Mouse (Mus musculus) intestine, embryonic 14.5 days (tissue): ENCODE results near the gene Tbc1d32. TPM values are rescaled to one million over a fixed set of nuclear protein-coding genes. Genes with fewer than 3 reads are reported as not detected.

ENCODE experiments used
- ATAC-seq: fragments of 200-750 bp; cut with Nextera tagmentation; replicated peaks from 2 replicates; pipeline ENCODE4 v1.8.0; 2017; ENCODE audit warnings: low read depth, moderate number of reproducible peaks, moderate TSS enrichment, moderate library complexity; ENCODE audit not compliant: low FRiP score, low TSS enrichment
- DNase-seq: peaks from one replicate; pipeline ENCODE4 v3.0.0-alpha.2; 2018; ENCODE audit warnings: low spot score
- H3K27ac ChIP-seq: fragments of 300-500 bp; sonication (generic); 2 replicates; pipeline ENCODE4 v1.5.1; 2014; ENCODE audit warnings: low read depth, mild to moderate bottlenecking, control low read depth
- H3K27me3 ChIP-seq: fragments of 300-500 bp; sonication (generic); replicated peaks from 2 replicates; pipeline ENCODE4 v1.6.1; 2014; ENCODE audit warnings: low read length, control low read depth; ENCODE audit not compliant: control insufficient read depth, insufficient read depth
- H3K36me3 ChIP-seq: fragments of 300-500 bp; sonication (generic); 2 replicates; pipeline ENCODE4 v1.6.1; 2014; ENCODE audit warnings: low read length, control low read depth; ENCODE audit not compliant: control insufficient read depth, insufficient read depth
- H3K4me1 ChIP-seq: fragments of 300-500 bp; sonication (generic); replicated peaks from 2 replicates; pipeline ENCODE4 v1.6.1; 2014; ENCODE audit warnings: low read length, control low read depth, mixed read lengths; ENCODE audit not compliant: control insufficient read depth, insufficient read depth
- H3K4me2 ChIP-seq: fragments of 300-500 bp; sonication (generic); 2 replicates; pipeline ENCODE4 v1.6.1; 2014; ENCODE audit warnings: low read length
- H3K4me3 ChIP-seq: fragments of 300-500 bp; sonication (generic); 2 replicates; pipeline ENCODE4 v1.5.1; 2014; ENCODE audit warnings: low read depth, low read length, control low read depth, mixed read lengths
- H3K9ac ChIP-seq: fragments of 300-500 bp; sonication (generic); 2 replicates; pipeline ENCODE4 v1.6.1; 2014; ENCODE audit warnings: mild to moderate bottlenecking, low read length
- H3K9me3 ChIP-seq: fragments of 300-500 bp; sonication (generic); 2 replicates; pipeline ENCODE4 v1.6.1; 2016; ENCODE audit warnings: low read length, control low read depth; ENCODE audit not compliant: control insufficient read depth
- WGBS: fragments of 180-500 bp; shearing (Covaris S2); extraction: QIAGEN DNeasy Blood & Tissue Kit; methylation state at CpG from one replicate; pipeline ENCODE4 v1.1.7; 2014; 5-methylcytosine and 5-hydroxymethylcytosine counted together
- polyA plus RNA-seq: library from polyadenylated mRNA; unstranded; fragments of >200 nt; fragmentation: Nextera tagmentation; extraction: Ambion mirVana; gene quantifications from 2 replicates; pipeline ENCODE4 v1.2.1, GENCODE M21; 2014

Gene Tbc1d32
- polyA plus RNA-seq, 1 experiment from 2014 or later, result 3.8 TPM

DNA sequence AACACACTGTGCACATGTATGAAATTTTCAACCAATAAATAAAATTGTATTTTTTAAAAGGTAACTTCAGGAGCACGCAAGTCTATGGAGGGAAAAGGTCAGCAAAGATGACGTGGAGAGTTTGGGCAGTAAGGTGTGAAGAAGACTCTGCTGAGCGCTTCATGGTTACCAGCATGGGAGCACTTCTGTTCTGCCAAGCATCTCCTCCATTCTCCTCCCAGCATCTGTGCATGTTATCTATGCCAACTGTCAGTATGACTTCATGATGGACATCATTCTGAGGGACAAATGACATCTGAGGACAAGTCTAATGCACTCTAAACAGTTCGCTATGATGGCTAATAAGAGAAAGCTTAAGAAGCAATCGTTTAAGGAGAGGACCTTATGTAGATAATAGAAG lies 91.3 kb downstream of the Tbc1d32 start:
- no peak overlapping the region for H3K4me3 ChIP-seq

DNA sequence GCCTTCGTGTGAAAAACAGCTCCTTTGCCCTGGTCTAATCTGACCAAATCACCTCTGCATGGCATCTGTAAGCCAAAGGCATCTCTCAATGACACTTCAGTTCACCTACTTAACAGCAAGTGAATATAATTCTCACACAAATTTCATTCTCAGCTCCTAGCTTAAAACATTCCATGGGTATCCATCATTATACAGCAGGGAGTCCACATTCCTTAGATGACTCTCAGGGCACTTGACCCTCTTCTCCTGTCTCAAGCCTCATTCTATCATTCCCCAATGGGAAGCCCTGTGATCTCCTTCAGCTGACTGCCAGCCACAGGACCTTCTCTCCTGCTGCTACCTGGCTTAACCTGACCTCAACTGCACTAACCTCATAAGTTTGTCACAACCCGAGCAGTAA lies 98.8 kb downstream of the Tbc1d32 start:
- no peak overlapping the region for H3K4me2 ChIP-seq
- ATAC-seq, result no peak
- no peak overlapping the region for H3K9ac ChIP-seq
- H3K27ac ChIP-seq, result no peak overlapping the region
- H3K27me3 ChIP-seq, result no peaks in the 10 kb centered on the region
- 86% methylated on average over 2 of the region's 2 CpGs for WGBS
- no peaks in the 10 kb centered on the region for H3K36me3 ChIP-seq
- DNase-seq, result no peak
- H3K4me1 ChIP-seq, result no peaks in the 10 kb centered on the region
- H3K9me3 ChIP-seq, result no peaks in the 10 kb centered on the region
- H3K4me3 ChIP-seq, result no peak overlapping the region

More for the DNA sequence above, 91.3 kb downstream of the Tbc1d32 start:
- no peaks in the 10 kb centered on the region for H3K9me3 ChIP-seq
- no peaks in the 10 kb centered on the region for H3K27me3 ChIP-seq
- H3K9ac ChIP-seq, result no peak overlapping the region
- H3K4me2 ChIP-seq, result no peak overlapping the region
- H3K27ac ChIP-seq, result no peak overlapping the region
- H3K4me1 ChIP-seq, result no peaks in the 10 kb centered on the region
- ATAC-seq (no peak), DNase-seq (no peak)
- no peaks in the 10 kb centered on the region for H3K36me3 ChIP-seq
- 93% methylated on average over 5 of the region's 5 CpGs for WGBS

GRCm38 (mm10) chr10:56126972-56127371 lies 101.5 kb downstream of the Tbc1d32 start:
- H3K4me2 ChIP-seq, result no peak overlapping the region
- no peak overlapping the region for H3K27ac ChIP-seq
- H3K9me3 ChIP-seq, result no peaks in the 10 kb centered on the region
- 96% methylated on average over 1 of the region's 1 CpGs for WGBS
- ATAC-seq (no peak), DNase-seq (no peak)
- no peaks in the 10 kb centered on the region for H3K36me3 ChIP-seq
- no peaks in the 10 kb centered on the region for H3K27me3 ChIP-seq
- no peak overlapping the region for H3K4me3 ChIP-seq
- H3K9ac ChIP-seq, result no peak overlapping the region
- H3K4me1 ChIP-seq, result no peaks in the 10 kb centered on the region

DNA sequence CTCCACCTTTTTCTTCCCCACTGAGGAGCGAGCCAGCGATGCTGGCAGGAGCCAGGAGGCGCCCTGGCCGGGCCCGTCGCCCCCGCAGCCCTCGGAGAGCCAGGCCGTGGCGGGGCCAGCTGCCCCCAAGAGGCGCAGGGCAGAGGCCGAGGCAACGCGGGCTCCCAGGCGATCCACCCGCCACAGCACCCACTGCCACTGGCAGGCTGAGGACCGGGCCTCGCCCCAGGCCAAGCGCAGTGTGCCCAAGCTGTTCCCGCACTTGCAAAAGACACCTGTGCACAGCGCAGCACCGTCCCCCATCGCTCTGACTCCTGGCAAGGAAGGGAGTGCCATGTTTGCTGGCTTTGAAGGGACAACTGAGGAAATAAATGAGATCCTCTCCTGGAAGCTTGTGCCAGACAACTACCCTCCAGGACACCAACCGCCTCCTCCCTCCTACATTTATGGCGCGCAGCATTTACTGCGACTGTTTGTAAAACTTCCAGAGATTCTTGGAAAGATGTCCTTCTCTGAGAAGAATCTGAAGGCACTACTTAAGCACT lies 112.8 kb downstream of the Tbc1d32 start:
- H3K36me3 ChIP-seq, result no peaks in the 10 kb centered on the region
- peak overlapping the region; percentile 89 for H3K4me2 ChIP-seq
- no peak for DNase-seq
- peak overlapping the region; percentile 62; the same call in 1 of the 2 replicates for H3K27ac ChIP-seq
- ATAC-seq, result peak; percentile 74
- H3K27me3 ChIP-seq, result no peaks in the 10 kb centered on the region
- peak overlapping the region; percentile 65 for H3K9ac ChIP-seq
- peak overlapping the region; percentile 53 for H3K4me3 ChIP-seq
- H3K9me3 ChIP-seq, result no peaks in the 10 kb centered on the region
- WGBS, result 17% methylated on average over 25 of the region's 27 CpGs
- 0 out of 2 replicates have a peak, but pooled peaks cover 5% of the 10 kb centered on the region for H3K4me1 ChIP-seq

DNA sequence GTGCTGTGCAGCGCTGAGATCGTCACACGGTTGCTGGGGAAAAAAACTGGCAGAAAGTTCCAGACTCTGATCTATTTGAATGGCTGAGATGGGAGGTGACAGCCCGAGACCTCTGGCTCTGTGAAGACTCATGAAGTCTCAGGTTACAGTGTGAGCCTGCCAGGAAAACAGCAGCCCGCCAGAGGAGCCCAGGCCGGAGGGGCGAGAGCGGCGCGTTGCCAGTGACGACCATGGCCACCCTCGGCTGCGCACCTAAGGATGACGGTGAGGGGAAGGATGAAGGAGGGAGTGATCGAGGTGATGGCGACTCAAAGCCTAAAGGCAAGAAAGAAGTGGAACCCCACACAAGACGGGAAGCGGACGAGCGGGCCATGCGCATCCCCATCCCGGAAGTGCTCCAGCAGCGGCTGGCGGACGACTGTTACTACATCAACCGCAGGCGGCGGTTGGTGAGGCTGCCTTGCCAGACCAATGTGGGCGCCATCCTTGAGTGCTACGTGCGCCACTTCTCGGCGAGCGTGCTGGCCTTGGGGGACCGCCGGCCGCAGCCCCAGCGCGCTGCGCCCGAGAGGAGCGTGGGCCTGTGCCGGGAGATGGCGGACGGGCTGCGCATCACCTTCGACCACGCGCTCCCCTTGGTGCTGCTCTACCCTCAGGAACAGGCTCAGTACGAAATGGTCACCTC lies 113.4 kb downstream of the Tbc1d32 start:
- H3K9ac ChIP-seq, result peak overlapping the region; percentile 65
- DNase-seq (peak; percentile 91), ATAC-seq (peak; percentile 88)
- no peaks in the 10 kb centered on the region for H3K36me3 ChIP-seq
- H3K4me3 ChIP-seq, result peak overlapping the region; percentile 53
- 1% methylated on average over 49 of the region's 50 CpGs for WGBS
- H3K27me3 ChIP-seq, result no peaks in the 10 kb centered on the region
- H3K27ac ChIP-seq, result peak overlapping the region; percentile 62; the same call in 1 of the 2 replicates
- H3K4me2 ChIP-seq, result peak overlapping the region; percentile 89
- H3K9me3 ChIP-seq, result no peaks in the 10 kb centered on the region
- H3K4me1 ChIP-seq, result 0 out of 2 replicates have a peak, but pooled peaks cover 5% of the 10 kb centered on the region

GRCm38 (mm10) chr10:56106996-56107334 lies 121.5 kb downstream of the Tbc1d32 start:
- Histone ChIP-seq H3K36me3 (no peaks in the 10 kb centered on the region), H3K4me3 (peak overlapping the region; percentile 20), H3K27ac (no peak overlapping the region), H3K4me1 (no peaks in the 10 kb centered on the region), H3K9me3 (no peaks in the 10 kb centered on the region), H3K9ac (peak overlapping the region; percentile 34; the same call in 1 of the 2 replicates), H3K27me3 (no peaks in the 10 kb centered on the region), H3K4me2 (peak overlapping the region; percentile 43)
- DNase-seq (no peak), ATAC-seq (no peak)
- WGBS, result 44% methylated on average over 1 of the region's 1 CpGs

GRCm38 (mm10) chr10:56106333-56106995 lies 122.0 kb downstream of the Tbc1d32 start, which contains the start of gene Msl3l2:
Gene Msl3l2, plus strand, starts transcription at chr10:56106917.
- Histone ChIP-seq H3K4me3 (peak within 1 kb of the TSS; percentile 20), H3K9me3 (no peaks in the 10 kb centered on the region), H3K27me3 (no peaks in the 10 kb centered on the region), H3K4me2 (peak within 1 kb of the TSS; percentile 43), H3K9ac (peak within 1 kb of the TSS; percentile 34; the same call in 1 of the 2 replicates), H3K4me1 (no peaks in the 10 kb centered on the region), H3K27ac (no peak within 1 kb of the TSS), H3K36me3 (no peaks in the 10 kb centered on the region)
- ATAC-seq (peak; percentile 79), DNase-seq (peak; percentile 82)
- 24% methylated on average over 18 of the region's 18 CpGs for WGBS

DNA sequence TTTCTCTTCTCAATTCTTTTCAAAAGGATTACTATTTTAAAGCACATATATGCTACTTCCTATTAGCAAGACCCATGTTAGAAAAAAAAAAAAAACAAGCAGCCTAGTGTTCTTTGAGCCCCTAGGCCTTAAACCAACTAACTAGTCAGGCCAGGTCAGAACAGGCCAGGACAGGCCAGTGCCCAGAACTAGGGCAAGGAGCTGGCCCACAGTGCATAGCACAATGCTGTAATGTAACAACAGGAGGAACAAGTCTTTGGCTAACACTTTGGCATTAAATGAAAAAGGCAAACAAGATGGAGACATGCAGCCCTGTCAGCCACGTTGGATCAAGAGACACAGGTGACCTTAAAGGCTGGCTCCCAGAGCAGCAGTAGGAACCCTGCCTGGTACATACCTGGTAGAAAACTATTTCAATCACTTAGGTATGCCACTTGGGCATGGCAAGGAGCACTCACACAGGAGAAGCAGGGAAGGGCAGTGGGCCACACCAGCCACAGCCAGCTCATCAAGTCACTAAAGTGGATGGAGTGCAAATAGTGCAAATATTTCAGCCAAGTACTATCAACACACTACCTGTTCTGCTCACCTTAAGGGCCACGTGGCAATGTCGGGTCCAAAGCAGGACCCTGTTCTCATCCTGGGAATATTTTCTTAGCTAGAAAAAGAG lies 128.7 kb downstream of the Tbc1d32 start:
- DNase-seq, result no peak
- Histone ChIP-seq H3K9me3 (no peaks in the 10 kb centered on the region), H3K9ac (no peak overlapping the region), H3K4me3 (no peak overlapping the region), H3K4me2 (no peak overlapping the region), H3K4me1 (no peaks in the 10 kb centered on the region), H3K36me3 (no peaks in the 10 kb centered on the region), H3K27ac (no peak overlapping the region), H3K27me3 (no peaks in the 10 kb centered on the region)
- no peak for ATAC-seq
- 85% methylated on average over 3 of the region's 3 CpGs for WGBS
